Mouse (Mus musculus) lung, postnatal 0 days (tissue): ENCODE results near the gene Usp6nl.

Experiments
- CTCF ChIP-seq: IDR thresholded peaks from 2 replicates; pipeline ENCODE4 v1.5.1; 2016; ENCODE audit warnings: antibody characterized with exemption, mild to moderate bottlenecking
- EP300 ChIP-seq: IDR thresholded peaks from 2 replicates; pipeline ENCODE4 v1.6.1; 2016; ENCODE audit warnings: antibody characterized with exemption, mild to moderate bottlenecking, control low read depth

DNA sequence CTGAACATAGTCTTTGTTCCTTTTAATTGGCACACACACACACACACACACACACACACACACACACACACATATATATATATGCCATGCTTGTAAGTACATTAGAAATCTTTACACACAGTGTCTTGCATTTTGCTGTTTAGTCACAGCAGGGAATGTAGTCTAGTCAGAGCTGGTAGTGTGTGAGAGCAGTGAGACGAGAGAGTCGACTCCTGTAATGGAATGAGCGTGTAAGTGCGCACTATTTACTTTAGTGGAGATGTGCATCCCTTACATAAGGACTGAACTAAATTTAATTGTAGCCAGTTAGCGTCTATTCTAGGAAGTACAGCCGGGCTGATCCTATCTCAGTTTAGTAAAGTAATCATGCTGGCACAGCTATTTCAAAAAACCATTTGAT is 44.5 kb downstream of the Usp6nl start:
- no peak for TF ChIP-seq EP300
- TF ChIP-seq CTCF = no peak
